Mouse (Mus musculus) kidney, adult 2 months (tissue): ENCODE data around the gene Drd3. TPM values are rescaled to one million over a fixed set of nuclear protein-coding genes. Genes with fewer than 3 reads are reported as not detected.

Experiments
- DNase-seq: peaks from one replicate; pipeline ENCODE4 v3.0.0; 2021
- H3K27ac ChIP-seq: fragments of 200-500 bp; 2 replicates; pipeline ENCODE4 v1.5.1; 2012; ENCODE audit warnings: low read depth, low read length, control low read depth, inconsistent platforms; ENCODE audit not compliant: insufficient read depth
- H3K27me3 ChIP-seq: fragments of 200-500 bp; replicated peaks from 2 replicates; pipeline ENCODE4 v1.6.1; 2012; ENCODE audit warnings: mild to moderate bottlenecking, moderate library complexity, low read length, inconsistent platforms; ENCODE audit not compliant: control insufficient read depth, insufficient read depth
- H3K36me3 ChIP-seq: fragments of 200-500 bp; 2 replicates; pipeline ENCODE4 v1.6.1; 2012; ENCODE audit warnings: mild to moderate bottlenecking, moderate library complexity, low read length, inconsistent platforms; ENCODE audit not compliant: control insufficient read depth, insufficient read depth
- H3K4me1 ChIP-seq: fragments of 200-500 bp; 2 replicates; pipeline ENCODE4 v1.6.1; 2011; ENCODE audit warnings: low read length; ENCODE audit not compliant: control insufficient read depth, insufficient read depth
- H3K4me3 ChIP-seq: fragments of 200-500 bp; 2 replicates; pipeline ENCODE4 v1.5.1; 2011; ENCODE audit warnings: mild to moderate bottlenecking, low read depth, low read length, control low read depth; ENCODE audit not compliant: insufficient read depth
- CTCF ChIP-seq: fragments of 200-500 bp; conservative IDR thresholded peaks from 2 replicates; pipeline ENCODE4 v1.5.1; 2011; ENCODE audit warnings: low read depth, mild to moderate bottlenecking, control low read depth, low read length, moderate library complexity, mixed read lengths; ENCODE audit not compliant: insufficient read depth, insufficient read length
- POLR2A ChIP-seq: fragments of 200-500 bp; IDR thresholded peaks from one replicate; pipeline ENCODE4 v1.6.1; 2011; ENCODE audit warnings: low read depth, low read length, control low read depth
- WGBS: fragments of 180-500 bp; shearing (Covaris S2); methylation state at CpG from one replicate; pipeline ENCODE4 v1.1.7; 2018; 5-methylcytosine and 5-hydroxymethylcytosine counted together
- polyA plus RNA-seq: library from polyadenylated mRNA; depleted of rRNA; stranded (reverse); fragments of >200 nt; gene quantifications from 2 replicates; pipeline ENCODE4 v1.2.3, GENCODE M21; 2012; rRNA removed

The Drd3 gene
- polyA plus RNA-seq, 1 experiment: 0.08 TPM

DNA sequence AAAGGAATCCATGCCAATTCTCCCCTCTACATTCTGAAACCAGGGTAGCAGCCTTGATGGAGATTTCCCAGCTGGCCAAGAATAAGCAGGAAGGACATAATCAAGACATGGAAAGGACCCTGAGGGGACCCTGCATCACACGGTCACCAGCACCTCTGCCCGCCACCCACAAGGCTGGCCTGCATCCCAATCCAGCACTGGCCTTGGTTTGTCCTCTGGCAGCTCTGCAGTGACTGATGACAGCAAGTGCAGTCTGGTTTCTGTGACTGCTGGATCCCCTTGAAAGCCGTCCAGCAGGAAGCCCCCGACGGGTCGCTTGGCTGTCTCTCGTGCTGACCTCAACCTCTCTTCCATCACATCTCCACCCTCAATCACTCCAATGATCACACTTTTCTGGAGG is 117.6 kb downstream of the Drd3 start:
- Histone ChIP-seq H3K4me3 (no peak overlapping the region), H3K36me3 (peaks cover 3% of the 10 kb centered on the region; the same call in 1 of the 2 replicates), H3K27ac (no peak overlapping the region), H3K27me3 (no peaks in the 10 kb centered on the region), H3K4me1 (no peaks in the 10 kb centered on the region)
- no peak for DNase-seq
- WGBS: 73% methylated on average over 7 of the region's 7 CpGs
- TF ChIP-seq POLR2A: no peak
- no peak for TF ChIP-seq CTCF

Other genes starting within 250 kb of the Drd3 start
- 0.16 and 0.50 TPM in 2 replicates for gene Tigit, start 89.9 kb upstream of the Drd3 start, polyA plus RNA-seq
- 2.8 and 4.4 TPM in 2 replicates for gene Ccdc191, start 135.8 kb downstream of the Drd3 start, polyA plus RNA-seq
- gene Qtrt2, start 172.8 kb downstream of the Drd3 start, polyA plus RNA-seq: 10.7 and 11.6 TPM in 2 replicates
- 2.4 and 2.5 TPM in 2 replicates for gene Zdhhc23, start 225.8 kb downstream of the Drd3 start, polyA plus RNA-seq